Mouse (Mus musculus): ENCODE results near the gene Slc5a3. TPM values are rescaled to one million over a fixed set of nuclear protein-coding genes. Genes with fewer than 3 reads are reported as not detected.
"Not testable (repeated sequence)": the region's sequence is repeated elsewhere in the genome, so short reads cannot be mapped to it uniquely, and the experiment has no call there.

The Slc5a3 gene
- polyA plus RNA-seq, 1 experiment: 0.64 TPM

DNA sequence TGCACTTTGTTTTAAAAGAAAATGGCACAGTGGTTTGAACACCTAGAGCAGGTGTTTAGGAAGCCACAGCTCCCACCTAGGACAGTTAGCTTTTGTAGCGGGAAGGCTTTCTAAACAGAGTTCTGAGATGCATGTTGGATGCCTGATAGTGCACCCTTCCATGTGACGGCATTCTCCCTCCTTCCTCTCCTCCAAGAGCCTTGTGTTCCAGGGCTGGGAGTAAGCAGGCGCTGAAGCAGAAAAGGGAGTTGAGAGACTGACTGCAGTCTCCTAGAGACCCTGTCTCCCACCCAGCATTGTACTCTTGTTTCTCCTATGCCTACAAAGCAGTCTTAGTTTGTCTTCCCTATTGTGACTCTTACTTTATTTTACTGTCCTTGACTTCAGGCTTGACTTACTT lies 2.1 kb downstream of the Slc5a3 start:
- DNase-seq (ENCODE audit: low read depth, low spot score): no peak
- 74% methylated on average over 3 of the region's 3 CpGs for WGBS

GRCm38 (mm10) chr16:92061586-92061985 lies 3.5 kb downstream of the Slc5a3 start:
- no peak for DNase-seq (ENCODE audit: low read depth, low spot score)
- WGBS: 91% methylated on average over 7 of the region's 7 CpGs

GRCm38 (mm10) chr16:92062832-92063231 lies 4.7 kb downstream of the Slc5a3 start:
- 98% methylated on average over 1 of the region's 1 CpGs for WGBS
- no peak for DNase-seq (ENCODE audit: low read depth, low spot score)

DNA sequence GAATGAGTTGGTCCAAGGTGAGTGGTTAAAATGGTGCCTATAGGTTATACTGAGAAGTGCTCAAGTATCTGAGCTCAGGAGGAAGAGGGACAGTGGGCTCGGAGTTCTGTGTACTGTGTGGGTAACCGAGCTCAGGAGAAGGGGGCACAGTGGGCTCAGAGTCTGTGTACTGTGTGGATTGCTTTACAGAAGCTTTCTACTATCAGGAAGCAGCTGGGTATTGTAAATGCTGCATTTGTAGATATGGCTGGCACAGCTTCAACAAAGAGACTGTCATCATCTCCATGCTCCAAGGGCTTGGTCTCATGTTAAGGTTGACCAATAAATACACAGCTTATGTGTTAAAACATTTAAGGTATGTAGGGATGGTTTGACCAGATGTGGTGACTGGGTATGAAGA lies 6.7 kb downstream of the Slc5a3 start:
- DNase-seq (ENCODE audit: low read depth, low spot score): no peak
- WGBS: 50% methylated on average over 2 of the region's 2 CpGs

DNA sequence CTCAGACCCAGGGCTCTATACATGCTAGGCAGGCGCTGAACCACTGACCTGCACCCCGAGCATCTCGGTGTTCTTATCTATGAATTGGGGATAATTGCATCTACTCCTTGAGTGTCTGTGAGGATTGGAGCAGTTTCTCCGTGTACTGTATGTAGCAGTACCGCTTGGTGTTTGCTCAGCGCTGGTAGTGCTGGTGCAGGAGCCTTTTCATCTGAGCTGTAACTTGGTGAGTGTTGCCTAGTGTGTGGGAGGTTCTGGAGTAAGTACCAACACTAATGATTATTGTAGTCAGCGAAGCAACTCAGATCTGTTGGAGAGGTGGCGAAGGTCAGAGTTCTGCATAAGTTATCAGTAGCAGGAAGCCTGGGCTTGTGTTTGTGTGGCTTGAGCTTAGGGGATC lies 12.2 kb downstream of the Slc5a3 start:
- no peak for DNase-seq (ENCODE audit: low read depth, low spot score)

DNA sequence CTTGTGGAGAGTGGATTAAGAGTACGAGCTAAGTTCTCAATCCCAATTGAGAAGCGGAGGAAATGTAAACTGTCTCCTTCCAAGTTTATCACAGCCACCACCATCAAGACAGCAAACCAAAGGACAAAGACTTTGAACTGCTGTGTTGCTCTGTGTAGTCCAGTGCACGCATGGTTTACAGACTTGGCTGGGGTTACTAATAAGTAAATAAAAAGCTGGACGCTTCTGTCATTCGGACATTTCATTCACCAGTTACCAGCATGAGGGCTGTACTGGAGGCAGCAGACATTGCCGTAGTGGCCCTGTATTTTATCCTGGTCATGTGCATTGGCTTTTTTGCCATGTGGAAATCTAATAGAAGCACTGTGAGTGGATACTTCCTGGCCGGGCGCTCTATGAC lies 18.7 kb downstream of the Slc5a3 start:
- 89% methylated on average over 8 of the region's 8 CpGs for WGBS
- DNase-seq (ENCODE audit: low read depth, low spot score): no peak

More for the DNA sequence above, 12.2 kb downstream of the Slc5a3 start:
- WGBS: 71% methylated on average over 8 of the region's 8 CpGs

DNA sequence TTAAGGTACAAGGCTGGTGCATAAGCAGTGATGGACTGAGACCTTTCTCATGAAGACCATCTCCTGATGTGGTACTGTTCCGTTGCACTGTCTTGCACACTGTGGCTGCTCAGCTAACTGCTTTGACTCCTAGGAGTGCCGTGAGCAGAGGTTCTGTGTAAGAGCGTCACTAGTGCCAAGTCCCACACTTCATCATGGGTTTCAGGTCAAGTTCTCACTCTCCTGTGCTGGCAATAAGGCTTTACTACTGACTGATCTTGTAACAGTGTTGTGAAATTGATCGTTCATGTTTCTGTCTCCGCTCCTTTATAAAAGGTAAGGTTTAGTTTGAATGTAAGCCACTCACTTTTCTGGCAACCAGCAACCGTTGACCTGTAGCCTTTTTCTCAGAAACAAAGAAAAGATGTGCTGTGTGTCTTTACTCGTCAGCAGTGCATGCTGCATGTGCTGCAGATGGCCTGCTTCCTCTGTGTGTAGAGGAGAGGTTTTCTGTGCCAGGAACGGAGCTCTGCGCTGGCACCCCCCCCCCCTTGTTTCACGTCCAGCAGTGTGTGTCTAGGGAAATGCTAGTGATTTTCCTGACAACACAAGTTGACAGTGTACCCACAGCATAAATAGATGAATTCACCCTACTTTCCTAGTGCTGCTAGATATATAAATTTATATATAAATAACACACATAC lies 25.8 kb downstream of the Slc5a3 start:
- WGBS: 86% methylated on average over 10 of the region's 10 CpGs
- no peak for DNase-seq (ENCODE audit: low read depth, low spot score)

- WGBS: 68% methylated on average over 3 of the region's 3 CpGs
- DNase-seq (ENCODE audit: low read depth, low spot score): no peak
Observed at GRCm38 (mm10) chr16:92089225-92089624, 31.1 kb downstream of the Slc5a3 start.

- WGBS: 81% methylated on average over 5 of the region's 5 CpGs
- no peak for DNase-seq (ENCODE audit: low read depth, low spot score)
Observed at GRCm38 (mm10) chr16:92091876-92092275, 33.8 kb downstream of the Slc5a3 start.

GRCm38 (mm10) chr16:92098351-92099051 lies 40.4 kb downstream of the Slc5a3 start:
- WGBS: 71% methylated on average over 10 of the region's 10 CpGs
- no peak for DNase-seq (ENCODE audit: low read depth, low spot score)

- 92% methylated on average over 16 of the region's 16 CpGs for WGBS
- DNase-seq (ENCODE audit: low read depth, low spot score): no peak
Observed at GRCm38 (mm10) chr16:92099598-92099997, 41.5 kb downstream of the Slc5a3 start.

GRCm38 (mm10) chr16:92100111-92100510 lies 42.0 kb downstream of the Slc5a3 start:
- 81% methylated on average over 4 of the region's 4 CpGs for WGBS
- no peak for DNase-seq (ENCODE audit: low read depth, low spot score)

- 84% methylated on average over 5 of the region's 5 CpGs for WGBS
- DNase-seq (ENCODE audit: low read depth, low spot score): no peak
Observed at GRCm38 (mm10) chr16:92102115-92102514, 44.0 kb downstream of the Slc5a3 start.

GRCm38 (mm10) chr16:92102931-92103330 lies 44.8 kb downstream of the Slc5a3 start:
- WGBS: 96% methylated on average over 7 of the region's 7 CpGs
- not testable (repeated sequence) for DNase-seq (ENCODE audit: low read depth, low spot score)

- WGBS: 64% methylated on average over 9 of the region's 9 CpGs
- DNase-seq (ENCODE audit: low read depth, low spot score): no peak
Observed at GRCm38 (mm10) chr16:92103572-92104331, 45.6 kb downstream of the Slc5a3 start.

DNA sequence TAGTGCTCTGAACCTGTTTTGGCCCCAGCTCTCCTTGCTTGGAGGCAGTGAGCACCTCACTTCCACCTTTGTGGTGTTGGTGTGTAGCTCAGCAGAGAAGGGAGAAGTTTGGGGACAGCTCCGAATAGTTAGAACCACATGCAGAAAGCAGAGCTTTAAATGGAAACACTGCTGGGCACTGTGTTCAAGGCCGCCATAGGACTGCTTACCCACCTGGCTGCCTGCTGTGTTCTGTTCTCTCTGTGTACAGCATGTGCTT lies 46.1 kb downstream of the Slc5a3 start:
- 94% methylated on average over 2 of the region's 2 CpGs for WGBS
- no peak for DNase-seq (ENCODE audit: low read depth, low spot score)

GRCm38 (mm10) chr16:92104951-92105350 lies 46.8 kb downstream of the Slc5a3 start:
- DNase-seq (ENCODE audit: low read depth, low spot score): no peak
- 94% methylated on average over 2 of the region's 2 CpGs for WGBS

DNA sequence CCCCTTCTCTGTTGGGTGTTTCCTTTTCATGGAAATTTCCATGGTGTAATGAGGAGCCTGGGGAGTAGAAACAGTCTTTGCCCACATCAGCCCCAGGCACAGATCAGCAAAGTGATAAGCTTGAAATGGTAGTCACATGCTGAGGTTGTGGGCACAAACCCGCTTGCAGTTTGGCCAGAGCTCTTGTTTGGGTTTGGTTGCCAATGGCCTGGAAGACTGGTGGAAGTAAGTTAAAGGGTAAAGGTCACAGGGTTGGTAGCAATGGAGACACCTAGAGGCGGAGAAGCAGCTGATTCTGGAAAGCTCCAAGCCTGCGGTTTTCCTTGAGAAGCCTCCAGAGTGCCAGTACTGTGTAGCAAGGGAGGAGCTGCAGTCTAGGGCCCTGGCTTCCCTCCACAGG lies 47.5 kb downstream of the Slc5a3 start:
- 34% methylated on average over 3 of the region's 3 CpGs for WGBS
- DNase-seq (ENCODE audit: low read depth, low spot score): no peak

DNA sequence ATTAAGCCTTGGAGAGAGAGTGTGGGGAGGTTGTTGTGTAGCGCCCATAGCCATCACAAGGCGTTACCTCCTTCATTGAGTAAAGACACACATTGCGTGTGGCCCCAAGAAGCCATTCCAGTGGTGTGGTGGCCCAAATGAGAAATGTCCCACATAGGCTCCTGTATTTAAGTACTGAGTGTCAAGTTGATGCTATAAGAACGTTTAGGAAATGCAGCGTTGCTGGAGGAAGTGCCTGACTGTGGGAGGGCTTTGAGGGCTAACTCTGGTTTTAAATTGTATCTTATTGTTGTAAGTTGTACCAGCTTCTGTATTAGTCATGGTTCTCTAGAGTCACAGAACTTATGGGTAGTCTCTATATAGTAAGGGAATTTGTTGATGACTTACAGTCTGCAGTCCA lies 49.2 kb downstream of the Slc5a3 start:
- no peak for DNase-seq (ENCODE audit: low read depth, low spot score)
- 91% methylated on average over 5 of the region's 5 CpGs for WGBS

DNA sequence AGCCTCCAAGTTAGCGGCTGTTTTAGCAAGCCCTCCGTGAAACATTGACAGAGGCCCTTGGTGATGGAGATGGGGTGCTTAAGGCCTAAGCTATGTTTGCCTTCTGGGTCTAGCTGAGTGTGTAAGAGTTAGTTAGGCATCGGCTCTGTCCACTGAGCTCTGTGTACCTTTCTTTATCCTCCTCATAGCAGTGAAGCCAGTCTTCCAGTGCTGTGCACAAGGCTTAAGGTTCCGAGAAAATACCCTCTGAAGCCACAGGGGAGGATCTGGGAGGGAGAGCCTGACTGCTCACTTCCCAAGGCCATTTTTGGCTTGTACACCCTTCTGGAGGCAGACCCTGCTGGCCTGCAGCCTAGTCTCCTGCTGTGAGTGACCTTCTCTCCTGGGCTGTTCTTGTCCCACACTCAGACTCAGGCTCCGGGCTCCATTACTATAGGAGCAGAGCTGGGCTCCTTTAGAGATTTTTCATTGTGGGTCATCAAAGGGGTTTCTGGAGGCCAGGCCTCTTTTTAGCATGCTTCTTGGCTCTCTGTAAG lies 56.7 kb downstream of the Slc5a3 start:
- WGBS: 81% methylated on average over 5 of the region's 5 CpGs
- no peak for DNase-seq (ENCODE audit: low read depth, low spot score)
